In genomic region chr15:32320739-32321138, GRCm38 (mm10) we compare ENCODE assay signal across 19 mouse cellular contexts.
A peak's percentile ranks its signal among the peaks of the same experiment; 100 is the strongest.
DNase-seq lines count a peak whose midpoint lies in the region; ATAC-seq lines count a peak whose summit lies in the region.
"Had no signal": no experiment of that assay in that cellular context is flagged by ENCODE, and none has a peak within 500 bp of the region (broad histone marks: within the 10 kb centered on the region; RNA-seq: fewer than 3 reads in every experiment).

No protein-coding gene starts in this region.

- H3K9ac ChIP-seq in stomach, embryonic 15.5 days, result no peak overlapping the region
- H3K9ac ChIP-seq: embryonic facial prominence, embryonic 12.5 days; forebrain, embryonic 15.5 days; hindbrain, embryonic 14.5 days had no signal

- WGBS in stomach, embryonic 15.5 days, result 78% methylated on average over 3 of the region's 3 CpGs

- no peaks in the 10 kb centered on the region for H3K9me3 ChIP-seq in stomach, embryonic 15.5 days
- H3K9me3 ChIP-seq: embryonic facial prominence, embryonic 12.5 days; forebrain, embryonic 15.5 days; hindbrain, embryonic 10.5 days had no signal

- DNase-seq in urinary bladder, postnatal 14 days (ENCODE audit: low spot score), result peak; percentile 40
- no peak for DNase-seq in urinary bladder, postnatal 25 days (ENCODE audit: low spot score)
- peak; percentile 88 for DNase-seq in fat pad, adult 2 months (ENCODE audit: extremely low read depth, low read depth, low spot score)
- no peak for DNase-seq in retina, postnatal 1 day
- no peak for DNase-seq in lung, postnatal 10 days
- DNase-seq: adrenal gland, adult 2 months; cerebellum, adult 11 months; cerebellum, adult 8-10 months; cerebellum, postnatal 14 days; embryo, embryonic 11 days; gastrocnemius, postnatal 36 days; heart, adult 2 months had no signal

- no peak overlapping the region for H3K4me2 ChIP-seq in stomach, embryonic 15.5 days
- H3K4me2 ChIP-seq: embryonic facial prominence, embryonic 12.5 days; forebrain, embryonic 15.5 days; heart, embryonic 11.5 days; hindbrain, embryonic 14.5 days had no signal

- no peaks in the 10 kb centered on the region for H3K36me3 ChIP-seq in stomach, embryonic 15.5 days
- H3K36me3 ChIP-seq: embryonic facial prominence, embryonic 12.5 days; forebrain, embryonic 15.5 days; hindbrain, embryonic 10.5 days had no signal

- H3K4me1 ChIP-seq in stomach, embryonic 15.5 days, result peaks cover 9% of the 10 kb centered on the region; the same call in 1 of the 2 replicates
- H3K4me1 ChIP-seq: embryonic facial prominence, embryonic 12.5 days; hindbrain, embryonic 10.5 days had no signal

- no peaks in the 10 kb centered on the region for H3K27me3 ChIP-seq in stomach, embryonic 15.5 days (replicated peaks)
- H3K27me3 ChIP-seq: embryonic facial prominence, embryonic 12.5 days; forebrain, embryonic 15.5 days had no signal

- H3K4me3 ChIP-seq in stomach, embryonic 15.5 days (replicated peaks), result no peak overlapping the region
- H3K4me3 ChIP-seq: embryonic facial prominence, embryonic 12.5 days; erythroblast, embryonic 14.5 days; forebrain, embryonic 15.5 days; heart, adult 2 months; hindbrain, embryonic 10.5 days had no signal

- H3K27ac ChIP-seq in stomach, embryonic 15.5 days, result no peak overlapping the region
- H3K27ac ChIP-seq: forebrain, embryonic 15.5 days; heart, adult 2 months; hindbrain, embryonic 10.5 days; hindbrain, embryonic 14.5 days had no signal

- peak; percentile 43; the same call in 1 of the 2 replicates for ATAC-seq in stomach, embryonic 15.5 days (ENCODE audit: insufficient read depth, low FRiP score, low read depth)
- ATAC-seq: forebrain, embryonic 15.5 days had no signal

Comparison
In these comparisons a context has a peak if more than half of its experiments do, and no peak if none do; other contexts are left out.
1. DNase-seq: peak in urinary bladder, postnatal 14 days (single experiment) and fat pad, adult 2 months (single experiment); none in urinary bladder, postnatal 25 days (single experiment), retina, postnatal 1 day (single experiment) and lung, postnatal 10 days (single experiment).